Mouse (Mus musculus): ENCODE measurements around the gene Crb2.

DNA sequence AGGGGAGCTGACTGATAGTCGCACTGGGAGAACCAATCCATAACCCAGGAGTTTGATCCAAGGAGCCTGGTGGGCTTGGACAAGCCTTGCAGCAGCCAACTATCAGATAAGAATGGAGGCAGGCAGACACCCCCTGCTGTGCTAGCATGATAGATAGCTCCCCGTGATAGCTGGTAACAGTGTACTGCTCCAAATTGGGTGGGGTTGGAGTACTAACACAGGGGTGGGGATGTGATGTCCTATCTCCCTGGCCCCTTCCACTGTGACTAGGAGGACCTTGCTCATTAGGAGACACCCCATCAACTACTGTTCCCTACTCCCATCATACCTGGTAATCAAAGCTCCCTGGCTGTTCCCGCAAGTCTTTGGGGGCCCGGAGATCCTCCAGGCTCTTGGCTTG, 25.6 kb downstream of the Crb2 start:
- TF ChIP-seq HCFC1 (IDR thresholded peaks at IDR 0.05; ENCODE audit: borderline replicate concordance, insufficient read depth, low read length) (no peak), ZNF384 (IDR thresholded peaks at IDR 0.05; ENCODE audit: low read depth, low read length) (no peak)
